In genomic region chr17:78451886-78452285, GRCm38 (mm10) we compare ENCODE assay signal across 12 mouse cellular contexts. TPM values are rescaled to one million over a fixed set of nuclear protein-coding genes. Genes with fewer than 3 reads are reported as not detected.
DNase-seq lines count a peak whose midpoint lies in the region.
"Had no signal": no experiment of that assay in that cellular context is flagged by ENCODE, and none has a peak within 500 bp of the region (broad histone marks: within the 10 kb centered on the region; RNA-seq: fewer than 3 reads in every experiment).

No protein-coding gene starts in this region.

- peak; percentile 76 for DNase-seq in heart, adult 11 months
- no peak for DNase-seq in heart, adult 18-20 months
- peak; percentile 10 to 12 for DNase-seq in kidney, postnatal 4 days
- no peak for DNase-seq in kidney, postnatal 10 days
- peak; percentile 65 for DNase-seq in T-cell, adult 2 months (ENCODE audit: low spot score)
- DNase-seq in thymus, postnatal 36 days, result peak; percentile 47 to 58
- DNase-seq in cerebellum, adult 11 months, result no peak
- DNase-seq: cerebellum, adult 18-20 months; left cerebral cortex, postnatal 4 days; liver, postnatal 0 days; right cerebral cortex, adult 18-20 months had no signal

RNA-seq across cellular contexts. Expression of gene Fez2, which starts 33.9 kb away (rescaled TPM):
- total RNA-seq in heart, adult 18-20 months (2021), result 10 to 100 TPM; 76.5 to 91.8 TPM

RNA-seq across cellular contexts. Expression of gene Vit, which starts 56.0 kb away (rescaled TPM):
- 1 to 10 TPM; 1.2 to 1.5 TPM for total RNA-seq in heart, adult 18-20 months (2021)
- total RNA-seq: megakaryocyte, adult 5-6 weeks had no signal

Comparison
In these comparisons a context has a peak if more than half of its experiments do, and no peak if none do; other contexts are left out.
1. DNase-seq: peak in heart, adult 11 months (single experiment), kidney, postnatal 4 days (2 of 2), T-cell, adult 2 months (single experiment) and thymus, postnatal 36 days (2 of 2); none in heart, adult 18-20 months (0 of 2), kidney, postnatal 10 days (single experiment) and cerebellum, adult 11 months (single experiment).